10 mouse cellular contexts compared by ENCODE assay signal in the genomic region with DNA sequence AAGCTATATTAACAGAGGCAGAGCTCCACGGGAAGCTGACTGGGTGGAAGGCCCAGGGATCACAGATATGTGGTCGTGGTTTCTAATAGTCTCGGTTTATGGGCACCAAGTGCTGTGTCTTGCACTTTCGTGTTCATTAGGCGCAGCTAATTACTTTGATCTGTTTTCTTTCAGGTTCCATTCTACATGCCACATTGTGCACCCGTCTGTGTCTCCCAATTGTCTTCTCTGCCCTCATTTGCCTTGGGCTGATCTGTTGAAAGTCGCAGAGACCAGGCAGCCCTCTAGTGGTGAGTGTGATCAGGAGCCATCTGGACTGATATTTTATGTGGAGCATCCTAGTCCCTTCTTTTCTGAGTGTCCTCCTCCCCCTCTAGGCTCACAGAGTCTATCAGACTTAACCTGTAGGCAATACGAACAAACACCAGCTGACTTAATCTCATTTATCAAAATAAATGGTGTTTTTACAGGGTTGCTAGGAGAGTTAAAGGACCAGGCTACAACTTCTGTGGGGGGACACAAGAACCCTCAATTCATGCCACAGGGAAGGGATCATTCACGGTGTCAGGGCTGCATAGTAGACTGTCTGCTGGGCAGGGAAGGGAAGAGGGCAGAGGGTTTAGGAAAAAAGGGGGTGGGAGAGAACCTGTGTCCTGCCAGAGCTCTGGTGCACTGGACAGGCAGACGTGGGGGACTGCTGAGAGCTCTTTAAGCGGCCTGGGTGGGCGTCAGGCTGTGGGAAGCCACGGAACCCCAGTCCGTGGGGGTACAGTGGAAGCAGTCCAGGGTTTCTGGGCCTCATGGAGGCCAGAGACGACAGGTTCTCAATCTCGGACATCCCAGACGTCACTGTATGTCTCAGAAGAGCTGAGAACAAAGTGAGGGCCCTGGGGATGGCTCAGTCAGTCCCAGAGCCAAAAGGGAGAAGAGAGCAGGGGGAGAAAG. TPM values are rescaled to one million over a fixed set of nuclear protein-coding genes. Genes with fewer than 3 reads are reported as not detected.
A peak's percentile ranks its signal among the peaks of the same experiment; 100 is the strongest.
DNase-seq lines count a peak whose midpoint lies in the region; ATAC-seq and TF ChIP-seq lines count a peak whose summit lies in the region.
"Had no signal": no experiment of that assay in that cellular context is flagged by ENCODE, and none has a peak within 500 bp of the region (broad histone marks: within the 10 kb centered on the region; RNA-seq: fewer than 3 reads in every experiment).

No protein-coding gene starts in this region.

- no peaks in the 10 kb centered on the region for H3K4me1 ChIP-seq in embryonic facial prominence, embryonic 11.5 days (ENCODE audit: control insufficient read depth, insufficient read depth, low read length)
- peaks cover 3% of the 10 kb centered on the region for H3K4me1 ChIP-seq in hindbrain, embryonic 13.5 days (replicated peaks)
- H3K4me1 ChIP-seq in liver, embryonic 14.5 days (replicated peaks; ENCODE audit: control insufficient read depth in 2 of 2, insufficient read depth in 2 of 2, low read length in 1 of 2): peaks cover 0 to 2% of the 10 kb centered on the region in 2 experiments; a peak in 2 of 4 replicates
- H3K4me1 ChIP-seq: lung, embryonic 15.5 days had no signal

- H3K27me3 ChIP-seq in embryonic facial prominence, embryonic 11.5 days (ENCODE audit: control insufficient read depth, insufficient read depth, low read length): no peaks in the 10 kb centered on the region
- H3K27me3 ChIP-seq in hindbrain, embryonic 13.5 days: no peaks in the 10 kb centered on the region
- no peaks in the 10 kb centered on the region for H3K27me3 ChIP-seq in liver, embryonic 14.5 days (ENCODE audit: control insufficient read depth, insufficient read depth, low read length)
- H3K27me3 ChIP-seq: lung, embryonic 15.5 days had no signal

- no peak overlapping the region for H3K27ac ChIP-seq in embryonic facial prominence, embryonic 11.5 days (replicated peaks; ENCODE audit: low read depth, low read length)
- no peak overlapping the region for H3K27ac ChIP-seq in hindbrain, embryonic 13.5 days
- no peak overlapping the region for H3K27ac ChIP-seq in liver, embryonic 14.5 days
- H3K27ac ChIP-seq: lung, embryonic 15.5 days had no signal

- TF ChIP-seq EP300 in liver, embryonic 14.5 days (IDR thresholded peaks at IDR 0.05; ENCODE audit: low read depth): no peak

- no peaks in the 10 kb centered on the region for H3K9me3 ChIP-seq in embryonic facial prominence, embryonic 11.5 days (replicated peaks; ENCODE audit: control insufficient read depth, low read length)
- H3K9me3 ChIP-seq in hindbrain, embryonic 13.5 days: no peaks in the 10 kb centered on the region
- no peaks in the 10 kb centered on the region for H3K9me3 ChIP-seq in liver, embryonic 14.5 days (ENCODE audit: control insufficient read depth, low read length)
- H3K9me3 ChIP-seq: lung, embryonic 15.5 days had no signal

- WGBS in embryonic facial prominence, embryonic 11.5 days: 75% methylated on average over 17 of the region's 17 CpGs
- 59% methylated on average over 17 of the region's 17 CpGs for WGBS in hindbrain, embryonic 13.5 days
- 61% methylated on average over 17 of the region's 17 CpGs for WGBS in liver, embryonic 14.5 days (ENCODE audit: insufficient replicate concordance)

- no peak for ATAC-seq in embryonic facial prominence, embryonic 11.5 days (replicated peaks; ENCODE audit: insufficient number of reproducible peaks, low FRiP score, low TSS enrichment, low read depth)
- ATAC-seq in hindbrain, embryonic 13.5 days (ENCODE audit: low FRiP score): peak; percentile 59
- no peak for ATAC-seq in liver, embryonic 14.5 days (ENCODE audit: insufficient read depth)

- peak; percentile 22 for DNase-seq in ovary, postnatal 36 days (ENCODE audit: low spot score)
- no peak for DNase-seq in ovary, postnatal 10 days (ENCODE audit: low spot score)
- peak; percentile 76 for DNase-seq in ZHBTc4 (ENCODE audit: low read depth, low spot score)
- peak; percentile 63 for DNase-seq in embryonic facial prominence, embryonic 11.5 days (ENCODE audit: low spot score)
- no peak for DNase-seq in liver, embryonic 14.5 days (ENCODE audit: low read depth in 3 of 3, low spot score in 3 of 3)
- DNase-seq in retina, embryonic 14.5 days (ENCODE audit: low spot score): peak; percentile 77
- DNase-seq in yolk sac, embryonic 10.5 days (ENCODE audit: low spot score): no peak

- H3K4me2 ChIP-seq in embryonic facial prominence, embryonic 11.5 days (ENCODE audit: low read depth, low read length): no peak overlapping the region
- no peak overlapping the region for H3K4me2 ChIP-seq in hindbrain, embryonic 13.5 days
- H3K4me2 ChIP-seq in liver, embryonic 14.5 days (ENCODE audit: low read depth): no peak overlapping the region
- H3K4me2 ChIP-seq: lung, embryonic 15.5 days had no signal

- no peak overlapping the region for H3K4me3 ChIP-seq in embryonic facial prominence, embryonic 11.5 days (ENCODE audit: low read depth, low read length)
- H3K4me3 ChIP-seq in hindbrain, embryonic 13.5 days: no peak overlapping the region
- H3K4me3 ChIP-seq in liver, embryonic 14.5 days (ENCODE audit: insufficient read depth in 1 of 2, low read depth in 2 of 2, low read length in 2 of 2): no peak overlapping the region
- H3K4me3 ChIP-seq: erythroblast, embryonic 14.5 days; lung, embryonic 15.5 days had no signal

- H3K36me3 ChIP-seq in embryonic facial prominence, embryonic 11.5 days (replicated peaks; ENCODE audit: control insufficient read depth, insufficient read depth, low read depth, low read length): no peaks in the 10 kb centered on the region
- H3K36me3 ChIP-seq in hindbrain, embryonic 13.5 days: no peaks in the 10 kb centered on the region
- no peaks in the 10 kb centered on the region for H3K36me3 ChIP-seq in liver, embryonic 14.5 days (replicated peaks; ENCODE audit: control insufficient read depth, insufficient read depth, low read depth)
- H3K36me3 ChIP-seq: lung, embryonic 15.5 days had no signal

- peak; percentile 66 for TF ChIP-seq CTCF in liver, embryonic 14.5 days (IDR thresholded peaks at IDR 0.05; ENCODE audit: low read depth)

- H3K9ac ChIP-seq in embryonic facial prominence, embryonic 11.5 days (replicated peaks; ENCODE audit: low read length): no peak overlapping the region
- no peak overlapping the region for H3K9ac ChIP-seq in hindbrain, embryonic 13.5 days
- H3K9ac ChIP-seq in liver, embryonic 14.5 days (replicated peaks): no peak overlapping the region
- H3K9ac ChIP-seq: lung, embryonic 15.5 days had no signal

RNA-seq across cellular contexts. Expression of a gene that starts 18.2 kb away (rescaled TPM):
- not detected in 2 replicates for polyA plus RNA-seq in embryonic facial prominence, embryonic 11.5 days (2014; fragmentation: Nextera tagmentation; extraction: Ambion mirVana)
- not detected in 2 replicates for polyA plus RNA-seq in hindbrain, embryonic 13.5 days (2015; fragmentation: Nextera tagmentation; extraction: Ambion mirVana)
- not detected in 2 replicates for polyA plus RNA-seq in liver, embryonic 14.5 days (2012; rRNA removed)
- polyA plus RNA-seq in liver, embryonic 14.5 days (2014; fragmentation: Nextera tagmentation; extraction: Ambion mirVana): not detected in 2 replicates
- polyA plus RNA-seq: erythroblast, embryonic 14.5 days had no signal

Comparison
In these comparisons a context has a peak if more than half of its experiments do, and no peak if none do; other contexts are left out.
1. DNase-seq: peak in ovary, postnatal 36 days (single experiment), ZHBTc4 (single experiment), embryonic facial prominence, embryonic 11.5 days (single experiment) and retina, embryonic 14.5 days (single experiment); none in ovary, postnatal 10 days (single experiment), liver, embryonic 14.5 days (0 of 3) and yolk sac, embryonic 10.5 days (single experiment).